Mouse (Mus musculus): ENCODE measurements around the gene Nol3.

Gene Nol3

DNA sequence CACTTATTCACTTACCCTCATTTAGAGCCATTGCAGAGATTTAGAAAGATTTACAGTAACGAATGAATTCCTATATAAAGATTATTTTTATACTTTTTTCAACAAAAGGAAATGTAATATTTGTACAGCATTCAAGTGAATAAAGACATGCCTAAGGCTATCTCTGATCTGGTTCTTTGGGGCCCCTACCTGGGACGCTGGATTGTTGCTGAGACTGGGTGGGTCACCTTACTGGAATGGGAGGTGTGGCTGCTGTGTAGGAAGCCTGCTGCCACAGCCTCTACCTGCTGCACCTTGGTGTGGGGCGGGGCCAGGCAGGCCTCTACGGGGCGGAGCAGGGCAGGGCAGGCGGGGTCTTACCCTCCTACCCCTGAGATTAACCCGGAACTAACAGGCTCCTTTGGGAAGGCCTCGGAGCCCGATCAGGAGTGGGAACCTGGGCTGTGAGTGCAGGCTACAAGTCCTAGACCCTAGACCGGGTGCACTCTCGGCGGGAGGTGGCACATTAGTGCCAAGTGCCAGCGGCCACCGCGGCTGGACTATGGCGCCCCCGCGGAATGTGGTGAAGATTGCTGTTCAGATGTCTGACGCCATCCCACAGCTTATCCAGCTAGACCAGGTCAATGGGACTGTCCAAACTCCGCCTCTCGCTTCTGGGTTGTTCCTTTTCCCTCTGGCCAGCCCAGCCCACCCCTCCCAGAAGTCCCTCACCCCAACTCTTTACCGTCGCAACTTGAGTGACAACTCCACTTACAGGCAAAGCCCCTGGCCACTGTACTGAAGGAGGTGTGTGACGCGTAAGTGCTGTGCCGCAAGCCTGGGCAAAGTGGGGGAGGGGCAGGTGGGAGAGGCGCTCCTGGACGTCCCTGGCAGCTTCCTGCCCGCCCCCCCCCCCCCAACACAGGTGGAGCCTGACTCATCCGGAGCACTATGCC is 29.5 kb downstream of the Nol3 start, which contains the start of gene Elmo3:
Elmo3 (plus strand) TSS at position 391 of the 935 bp plus-strand sequence.
- H3K36me3 ChIP-seq (ENCODE audit: control insufficient read depth, insufficient read depth, low read length, poor library complexity, severe bottlenecking): peaks cover 15% of the 10 kb centered on the region
- H3K27me3 ChIP-seq (ENCODE audit: control insufficient read depth, insufficient read depth, low read length, poor library complexity, severe bottlenecking): no peaks in the 10 kb centered on the region; the same call in 1 of the 2 replicates
- peak; percentile 28 for DNase-seq (ENCODE audit: low read depth, low spot score)

DNA sequence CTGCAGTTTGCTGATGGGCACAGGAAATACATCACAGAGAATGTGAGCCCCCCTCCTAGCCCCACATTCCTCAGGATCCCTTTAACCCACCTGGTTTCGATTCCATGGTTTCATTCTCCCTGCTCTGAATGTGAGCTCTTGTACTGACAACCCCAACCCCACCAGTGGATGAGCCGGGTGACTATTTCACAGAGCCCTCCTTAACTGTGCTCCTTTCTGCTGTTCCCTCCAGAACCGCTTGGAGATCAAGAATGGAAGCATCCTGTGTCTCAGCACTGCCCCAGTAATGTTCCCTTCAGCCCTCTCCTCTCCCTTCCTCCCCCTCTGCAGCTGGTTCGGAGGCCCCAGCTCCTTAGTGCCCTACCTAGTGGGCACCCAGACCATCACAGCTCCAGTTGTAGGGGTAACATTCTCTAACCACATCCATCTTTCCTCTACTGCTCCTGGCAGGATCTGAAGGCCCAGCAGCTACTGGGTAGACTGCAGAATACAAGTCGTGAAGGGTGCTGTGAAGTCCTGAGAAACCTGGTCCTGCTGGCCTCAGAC is 30.3 kb downstream of the Nol3 start:
- H3K27me3 ChIP-seq (ENCODE audit: control insufficient read depth, insufficient read depth, low read length, poor library complexity, severe bottlenecking): no peaks in the 10 kb centered on the region; the same call in 1 of the 2 replicates

DNA sequence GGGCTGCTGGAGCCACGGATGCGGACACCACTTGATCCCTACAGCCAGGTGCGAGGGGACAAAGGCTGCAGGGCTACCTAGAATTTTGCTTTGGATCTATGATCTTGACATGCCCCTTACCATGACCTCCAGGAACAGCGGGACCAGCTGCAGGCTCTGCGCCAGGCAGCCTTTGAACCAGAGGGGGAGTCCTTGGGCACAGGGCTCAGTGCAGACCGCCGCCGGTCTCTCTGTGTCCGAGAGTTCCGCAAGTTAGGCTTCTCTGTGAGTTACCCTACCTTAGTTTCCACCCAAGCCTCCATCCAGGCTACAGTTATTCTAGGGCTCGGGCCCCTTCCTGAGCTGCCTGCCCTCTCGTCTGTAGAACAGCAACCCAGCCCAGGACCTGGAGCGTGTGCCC is 31.7 kb downstream of the Nol3 start:
- peaks cover 6% of the 10 kb centered on the region for H3K36me3 ChIP-seq (ENCODE audit: control insufficient read depth, insufficient read depth, low read length, poor library complexity, severe bottlenecking)
- DNase-seq (ENCODE audit: low read depth, low spot score): no peak
- no peaks in the 10 kb centered on the region; the same call in 1 of the 2 replicates for H3K27me3 ChIP-seq (ENCODE audit: control insufficient read depth, insufficient read depth, low read length, poor library complexity, severe bottlenecking)

More for the DNA sequence above, 30.3 kb downstream of the Nol3 start:
- H3K36me3 ChIP-seq (ENCODE audit: control insufficient read depth, insufficient read depth, low read length, poor library complexity, severe bottlenecking): peaks cover 13% of the 10 kb centered on the region
- no peak for DNase-seq (ENCODE audit: low read depth, low spot score)

DNA sequence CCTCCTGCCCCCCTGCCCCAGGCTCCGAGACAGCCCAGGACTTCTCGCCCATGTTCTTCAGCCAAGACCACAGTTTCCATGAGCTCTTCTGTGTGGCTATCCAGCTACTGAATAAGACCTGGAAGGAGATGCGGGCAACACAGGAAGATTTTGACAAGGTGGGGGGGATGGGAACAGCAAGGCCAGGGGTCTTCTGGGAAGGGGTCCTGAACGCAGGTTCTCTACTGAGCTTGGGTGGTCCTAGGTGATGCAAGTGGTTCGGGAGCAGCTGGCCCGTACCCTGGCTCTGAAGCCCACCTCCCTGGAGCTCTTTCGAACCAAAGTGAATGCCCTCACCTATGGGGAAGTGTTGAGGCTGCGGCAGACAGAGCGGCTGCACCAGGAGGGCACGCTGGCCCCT is 32.5 kb downstream of the Nol3 start:
- Histone ChIP-seq H3K27me3 (ENCODE audit: control insufficient read depth, insufficient read depth, low read length, poor library complexity, severe bottlenecking) (no peaks in the 10 kb centered on the region; the same call in 1 of the 2 replicates), H3K36me3 (ENCODE audit: control insufficient read depth, insufficient read depth, low read length, poor library complexity, severe bottlenecking) (peaks cover 4% of the 10 kb centered on the region)

DNA sequence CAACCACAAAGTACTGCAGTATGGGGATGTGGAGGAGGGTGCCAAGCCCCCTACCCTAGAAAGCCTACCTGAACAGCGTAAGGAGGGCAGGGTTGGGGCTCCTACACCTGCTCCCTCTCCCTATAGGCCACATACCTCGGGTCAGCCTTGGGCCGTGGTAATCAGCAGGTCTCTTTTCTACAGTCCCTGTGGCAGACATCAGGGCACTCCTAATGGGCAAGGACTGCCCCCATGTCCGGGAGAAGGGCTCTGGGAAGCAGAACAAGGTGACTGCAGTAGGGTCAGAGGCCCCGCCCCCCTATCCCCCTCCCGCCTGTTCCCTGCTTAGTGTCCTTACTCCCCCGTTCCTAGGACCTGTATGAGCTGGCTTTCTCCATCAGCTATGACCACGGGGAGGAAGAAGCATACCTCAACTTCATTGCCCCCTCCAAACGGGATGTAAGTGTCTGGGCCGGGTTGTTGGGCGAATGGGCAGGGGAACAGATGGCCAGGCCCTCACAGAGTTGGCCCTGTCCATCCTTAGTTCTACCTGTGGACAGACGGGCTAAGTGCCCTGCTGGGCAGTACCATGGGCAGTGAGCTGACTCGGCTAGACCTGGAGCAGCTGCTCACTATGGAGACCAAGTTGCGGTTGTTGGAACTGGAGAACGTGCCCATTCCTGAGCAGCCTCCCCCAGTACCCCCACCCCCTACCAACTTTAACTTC is 33.4 kb downstream of the Nol3 start:
- no peak for DNase-seq (ENCODE audit: low read depth, low spot score)
- Histone ChIP-seq H3K27me3 (ENCODE audit: control insufficient read depth, insufficient read depth, low read length, poor library complexity, severe bottlenecking) (no peaks in the 10 kb centered on the region; the same call in 1 of the 2 replicates), H3K36me3 (ENCODE audit: control insufficient read depth, insufficient read depth, low read length, poor library complexity, severe bottlenecking) (peaks cover 3% of the 10 kb centered on the region)

More for the DNA sequence above, 32.5 kb downstream of the Nol3 start:
- DNase-seq (ENCODE audit: low read depth, low spot score): no peak

DNA sequence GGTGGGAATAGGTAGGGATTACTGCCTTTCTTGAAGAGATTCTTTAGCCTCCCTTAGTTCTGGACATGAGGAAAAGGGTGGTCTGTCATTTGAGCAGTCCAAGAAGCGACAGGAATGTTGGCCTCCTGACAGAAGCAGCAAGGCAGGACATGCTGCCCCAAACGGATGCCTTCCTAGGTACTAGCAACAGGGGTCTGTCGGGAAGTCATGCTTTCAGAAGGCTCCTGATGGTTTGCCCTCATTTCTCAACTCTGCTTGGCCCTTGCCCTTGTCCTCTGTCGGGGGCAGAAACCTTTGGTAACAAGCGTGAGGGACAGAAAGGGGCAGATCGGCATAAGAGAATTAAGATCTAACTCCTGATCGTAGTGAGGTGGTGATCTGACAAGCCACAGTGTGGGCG is 34.2 kb downstream of the Nol3 start:
- no peak for DNase-seq (ENCODE audit: low read depth, low spot score)
- peaks cover 3% of the 10 kb centered on the region for H3K36me3 ChIP-seq (ENCODE audit: control insufficient read depth, insufficient read depth, low read length, poor library complexity, severe bottlenecking)
- no peaks in the 10 kb centered on the region; the same call in 1 of the 2 replicates for H3K27me3 ChIP-seq (ENCODE audit: control insufficient read depth, insufficient read depth, low read length, poor library complexity, severe bottlenecking)

DNA sequence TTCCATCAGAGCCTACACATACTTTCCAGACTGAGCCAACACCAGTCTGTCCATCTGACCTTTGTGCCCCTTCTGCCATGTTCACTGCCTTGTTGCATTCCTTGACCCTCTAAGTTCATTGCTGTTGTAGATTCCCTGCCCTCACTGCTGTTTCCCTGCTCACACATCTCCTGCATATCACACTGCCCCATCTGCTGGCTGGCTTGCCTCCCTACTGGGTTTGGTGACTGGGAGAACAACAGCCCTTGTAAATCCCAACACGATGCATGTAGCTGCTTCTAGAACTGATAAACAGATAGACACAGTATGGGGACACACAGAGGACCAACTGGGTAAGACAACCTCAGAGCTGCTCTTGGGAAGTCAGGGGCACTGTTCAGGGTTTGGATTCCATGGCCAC is 35.8 kb downstream of the Nol3 start:
- H3K36me3 ChIP-seq (ENCODE audit: control insufficient read depth, insufficient read depth, low read length, poor library complexity, severe bottlenecking): peaks cover 3% of the 10 kb centered on the region
- no peak for DNase-seq (ENCODE audit: low read depth, low spot score)
- no peaks in the 10 kb centered on the region; the same call in 1 of the 2 replicates for H3K27me3 ChIP-seq (ENCODE audit: control insufficient read depth, insufficient read depth, low read length, poor library complexity, severe bottlenecking)

DNA sequence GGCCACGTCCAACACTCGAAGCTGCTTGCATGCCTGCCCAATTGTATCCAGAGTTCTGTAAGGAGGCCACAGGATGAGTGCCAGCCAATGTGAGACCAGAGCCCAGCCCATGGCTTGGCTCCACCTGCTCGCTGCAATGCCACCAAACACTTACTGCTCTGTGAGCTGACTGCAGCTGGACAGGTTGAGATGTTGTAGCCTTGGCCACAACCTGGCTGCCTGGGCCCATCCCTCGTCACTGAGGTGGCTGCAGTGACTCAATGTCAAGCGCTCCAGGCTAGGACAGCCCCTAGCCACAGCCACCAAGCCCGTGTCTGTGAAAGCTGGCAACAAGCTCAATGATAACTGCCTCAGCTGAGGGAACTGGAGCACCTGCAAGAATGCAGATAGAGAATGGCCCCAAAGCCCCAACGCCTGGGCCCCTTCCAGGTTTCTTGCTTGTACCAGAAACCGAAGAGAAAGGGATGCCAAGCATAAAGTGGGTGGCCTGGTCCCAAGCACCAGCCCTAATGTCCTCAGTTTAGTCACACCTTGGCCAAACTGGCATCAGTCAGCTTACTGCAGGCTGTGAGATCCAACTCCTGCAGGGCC is 37.0 kb downstream of the Nol3 start:
- DNase-seq (ENCODE audit: low read depth, low spot score): no peak
- peaks cover 3% of the 10 kb centered on the region for H3K36me3 ChIP-seq (ENCODE audit: control insufficient read depth, insufficient read depth, low read length, poor library complexity, severe bottlenecking)
- no peaks in the 10 kb centered on the region; the same call in 1 of the 2 replicates for H3K27me3 ChIP-seq (ENCODE audit: control insufficient read depth, insufficient read depth, low read length, poor library complexity, severe bottlenecking)

DNA sequence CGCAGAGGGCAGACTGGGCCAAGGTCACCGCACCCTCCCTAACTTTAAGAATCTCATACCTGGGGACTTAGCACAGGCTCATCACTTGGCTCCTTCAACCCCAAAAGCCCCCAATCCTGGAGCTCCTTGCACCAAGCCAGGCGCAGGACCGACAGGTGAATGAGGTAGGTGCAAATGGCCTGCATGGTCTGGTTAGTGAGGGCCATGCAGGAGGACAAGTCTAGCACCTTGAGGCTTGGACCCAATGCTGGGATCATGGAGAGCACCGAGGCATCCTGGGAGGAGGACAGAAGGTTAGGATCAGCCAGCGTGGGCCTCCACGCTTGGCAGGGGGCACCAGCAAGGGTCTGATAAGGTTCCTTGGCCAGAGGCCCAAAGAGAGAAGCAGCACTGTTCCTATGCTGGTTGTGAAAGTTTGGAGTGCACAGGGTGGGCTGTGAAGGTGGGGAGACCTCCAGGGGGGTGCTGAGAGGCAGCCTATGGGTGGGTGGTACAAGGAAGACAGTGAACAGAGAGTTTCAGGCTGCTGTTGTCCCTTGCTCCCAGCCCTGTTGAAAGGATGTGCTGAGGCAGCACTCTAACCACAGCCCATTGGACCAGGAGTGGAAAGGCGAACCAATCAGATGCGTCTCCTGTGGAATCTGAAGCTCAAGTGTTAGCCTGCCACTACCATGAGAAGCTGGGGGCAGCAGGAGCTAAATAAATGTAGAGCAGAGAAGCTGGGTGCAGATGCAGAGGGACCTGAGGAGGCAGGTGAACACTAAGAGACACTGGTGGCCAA is 37.9 kb downstream of the Nol3 start:
- DNase-seq (ENCODE audit: low read depth, low spot score): no peak
- Histone ChIP-seq H3K36me3 (ENCODE audit: control insufficient read depth, insufficient read depth, low read length, poor library complexity, severe bottlenecking) (peaks cover 5% of the 10 kb centered on the region), H3K27me3 (ENCODE audit: control insufficient read depth, insufficient read depth, low read length, poor library complexity, severe bottlenecking) (no peaks in the 10 kb centered on the region)

DNA sequence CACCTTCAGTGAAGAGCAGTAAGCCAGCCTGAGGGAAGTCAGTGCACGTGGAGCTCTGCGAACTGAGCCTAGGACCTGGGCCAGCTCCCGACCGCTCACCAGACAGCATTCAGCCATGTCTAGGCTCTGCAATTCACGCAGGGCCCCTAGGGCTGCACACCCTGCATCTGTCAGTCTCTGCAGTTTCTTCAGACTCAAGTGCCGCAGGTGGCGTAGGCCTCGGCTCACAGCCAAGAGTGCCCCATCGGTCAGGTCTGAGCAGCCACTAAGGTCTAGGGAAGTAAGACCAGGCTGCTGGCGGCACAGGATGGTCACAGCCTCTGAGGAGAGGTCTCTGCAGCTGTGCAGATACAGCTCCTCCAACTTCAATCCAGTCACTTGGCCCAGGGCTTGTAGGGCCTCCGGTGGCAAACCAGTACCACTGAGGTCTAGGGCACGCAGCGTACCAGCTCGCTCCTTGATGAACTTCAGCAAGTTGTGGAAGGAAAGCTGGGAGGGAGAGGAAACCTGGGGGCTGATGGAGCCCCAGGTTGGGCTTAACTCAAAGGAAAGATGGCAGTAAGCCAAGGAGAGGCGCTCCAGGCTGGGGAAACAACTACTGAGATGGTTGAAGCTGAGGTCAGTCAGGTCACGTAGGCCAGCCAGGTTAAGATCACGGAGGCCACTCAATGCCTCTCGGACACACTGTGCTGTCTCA is 39.3 kb downstream of the Nol3 start:
- H3K27me3 ChIP-seq (ENCODE audit: control insufficient read depth, insufficient read depth, low read length, poor library complexity, severe bottlenecking): no peaks in the 10 kb centered on the region
- no peak for DNase-seq (ENCODE audit: low read depth, low spot score)
- H3K36me3 ChIP-seq (ENCODE audit: control insufficient read depth, insufficient read depth, low read length, poor library complexity, severe bottlenecking): peaks cover 2% of the 10 kb centered on the region; the same call in 1 of the 2 replicates

DNA sequence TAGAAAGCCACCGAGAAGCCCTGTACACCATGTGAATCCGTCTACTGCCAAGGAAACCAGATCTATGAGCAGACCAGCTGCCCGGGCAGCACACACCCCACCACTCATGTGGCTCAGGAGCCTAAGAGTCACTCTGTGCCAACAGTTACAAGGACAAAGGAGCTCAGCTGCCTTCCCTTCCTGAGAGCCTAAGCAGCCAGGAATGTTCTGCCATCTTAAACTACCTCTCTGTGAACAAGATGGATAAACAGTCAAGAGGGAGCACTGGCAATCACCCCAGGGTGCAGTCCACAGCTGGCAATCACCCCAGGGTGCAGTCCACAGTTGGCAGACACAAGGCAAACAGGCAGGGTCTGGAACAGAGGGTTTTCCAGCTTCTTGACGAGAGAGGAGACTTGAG is 42.0 kb downstream of the Nol3 start:
- peaks cover 2% of the 10 kb centered on the region; the same call in 1 of the 2 replicates for H3K36me3 ChIP-seq (ENCODE audit: control insufficient read depth, insufficient read depth, low read length, poor library complexity, severe bottlenecking)
- no peaks in the 10 kb centered on the region for H3K27me3 ChIP-seq (ENCODE audit: control insufficient read depth, insufficient read depth, low read length, poor library complexity, severe bottlenecking)
- no peak for DNase-seq (ENCODE audit: low read depth, low spot score)

DNA sequence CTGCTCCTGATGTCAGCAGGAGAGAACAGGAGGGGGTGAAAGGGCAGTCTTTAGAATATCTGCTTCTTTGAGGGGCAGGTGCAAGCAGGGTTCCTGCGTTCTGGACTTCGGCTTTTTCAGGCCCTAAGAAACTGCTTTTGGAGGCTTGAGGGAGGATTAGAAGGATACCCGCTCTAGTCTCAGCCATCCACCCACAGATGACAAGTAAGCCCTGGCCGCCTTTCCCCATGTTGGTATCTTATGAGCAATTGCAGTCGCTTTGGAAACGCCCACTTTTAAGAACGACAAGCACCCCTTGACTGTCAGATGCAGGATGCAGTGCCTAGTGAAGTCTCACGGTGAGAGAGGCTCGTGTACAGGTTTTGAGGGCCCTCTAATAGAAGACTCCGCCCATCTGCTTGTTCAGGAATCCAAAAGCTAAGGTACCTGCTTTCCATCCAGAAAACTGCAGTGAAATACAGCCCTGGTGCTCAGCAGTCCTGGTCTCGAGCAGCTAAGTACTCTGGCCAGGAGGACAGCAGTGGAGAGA is 42.8 kb downstream of the Nol3 start:
- Histone ChIP-seq H3K36me3 (ENCODE audit: control insufficient read depth, insufficient read depth, low read length, poor library complexity, severe bottlenecking) (peaks cover 2% of the 10 kb centered on the region; the same call in 1 of the 2 replicates), H3K27me3 (ENCODE audit: control insufficient read depth, insufficient read depth, low read length, poor library complexity, severe bottlenecking) (no peaks in the 10 kb centered on the region)
- no peak for DNase-seq (ENCODE audit: low read depth, low spot score)

DNA sequence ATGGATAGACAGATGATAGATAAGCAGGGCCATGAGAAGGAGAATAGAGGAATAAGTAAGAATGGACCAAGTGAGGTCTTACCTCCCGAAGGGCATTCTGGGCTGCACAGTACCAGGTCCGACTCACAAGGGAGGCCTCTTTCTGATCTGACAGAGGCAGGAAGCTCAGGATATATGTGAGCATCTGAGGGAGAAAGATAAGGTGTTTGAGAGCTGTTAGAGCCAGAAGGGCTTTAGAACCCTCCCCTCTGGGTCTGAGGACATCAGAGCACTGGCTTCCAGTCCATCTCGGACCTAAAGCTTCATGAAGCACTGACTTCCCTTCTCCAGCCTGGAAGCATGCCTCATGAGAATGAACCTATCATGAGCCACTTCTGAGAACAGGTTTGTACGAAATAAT is 47.2 kb downstream of the Nol3 start:
- Histone ChIP-seq H3K27me3 (ENCODE audit: control insufficient read depth, insufficient read depth, low read length, poor library complexity, severe bottlenecking) (no peaks in the 10 kb centered on the region), H3K36me3 (ENCODE audit: control insufficient read depth, insufficient read depth, low read length, poor library complexity, severe bottlenecking) (peaks cover 3% of the 10 kb centered on the region)
- DNase-seq (ENCODE audit: low read depth, low spot score): no peak
